Mouse (Mus musculus): ENCODE results near the gene Ifit1bl1. TPM values are rescaled to one million over a fixed set of nuclear protein-coding genes. Genes with fewer than 3 reads are reported as not detected.
A peak's percentile ranks its signal among the peaks of the same experiment; 100 is the strongest.
"Not testable (repeated sequence)": the region's sequence is repeated elsewhere in the genome, so short reads cannot be mapped to it uniquely, and the experiment has no call there.

The Ifit1bl1 gene
- total RNA-seq (2014; rRNA removed) (0.86 and 1.5 TPM in 2 replicates), polyA plus RNA-seq (2015; fragmentation: Nextera tagmentation; extraction: Ambion mirVana) (1.3 and 1.4 TPM in 2 replicates)

DNA sequence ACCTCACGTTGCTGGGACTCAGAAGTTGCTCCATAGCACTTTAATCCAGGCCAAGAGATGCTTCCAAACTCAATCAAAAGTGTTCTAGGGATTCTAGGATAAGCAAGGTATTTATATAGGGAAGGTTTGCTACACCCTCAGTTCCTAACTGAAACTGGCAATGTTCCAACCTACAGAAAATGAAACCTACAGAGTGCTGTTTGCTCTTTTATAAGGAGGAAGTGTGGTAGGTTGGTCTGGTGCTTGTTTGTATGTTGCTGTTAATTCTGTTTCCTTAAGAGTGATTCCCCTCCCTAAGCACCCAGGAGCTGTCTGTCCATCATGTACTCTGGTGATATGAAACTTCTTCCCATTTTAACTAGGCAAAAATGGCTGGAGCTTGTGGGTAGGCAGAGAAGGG, at the start of gene Ifit1bl1:
Gene Ifit1bl1, minus strand, starts transcription at position 69 of the 400 bp plus-strand sequence.
- not testable (repeated sequence) for H3K27me3 ChIP-seq (ENCODE audit: insufficient read depth, low read length); DNase-seq (ENCODE audit: low spot score); H3K4me3 ChIP-seq (ENCODE audit: low read length); H3K9ac ChIP-seq (replicated peaks; ENCODE audit: low read length); H3K4me2 ChIP-seq (ENCODE audit: low read depth, low read length); H3K36me3 ChIP-seq (ENCODE audit: insufficient read depth, low read length); H3K27ac ChIP-seq; H3K4me1 ChIP-seq (ENCODE audit: insufficient read depth, low read length); ATAC-seq; H3K9me3 ChIP-seq (ENCODE audit: low read length)
- 40% methylated on average over 1 of the region's 1 CpGs for WGBS

DNA sequence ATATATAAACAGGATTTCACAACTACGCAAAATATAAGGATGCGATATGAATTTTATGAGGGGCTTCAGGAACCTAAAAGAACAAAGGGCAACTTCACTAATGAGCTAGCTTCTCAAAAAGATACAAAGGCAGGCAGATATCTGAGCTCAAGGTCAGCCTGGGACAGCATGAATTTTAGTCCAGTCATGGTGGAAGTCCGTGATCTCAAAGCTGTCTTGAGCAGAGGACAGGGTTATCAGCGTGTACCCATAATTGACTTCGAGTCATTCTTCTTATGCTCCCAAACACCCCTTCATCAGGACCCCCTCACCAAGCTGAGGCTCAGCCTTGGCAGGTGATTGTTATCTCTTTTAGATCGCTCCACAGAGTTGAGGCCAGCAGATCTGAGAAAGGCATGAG, 49.2 kb upstream of the Ifit1bl1 start:
- Histone ChIP-seq H3K4me1 (ENCODE audit: insufficient read depth, low read length) (no peaks in the 10 kb centered on the region), H3K9me3 (ENCODE audit: low read length) (no peaks in the 10 kb centered on the region), H3K4me2 (ENCODE audit: low read depth, low read length) (no peak overlapping the region), H3K36me3 (ENCODE audit: insufficient read depth, low read length) (no peaks in the 10 kb centered on the region), H3K9ac (replicated peaks; ENCODE audit: low read length) (no peak overlapping the region), H3K27me3 (ENCODE audit: insufficient read depth, low read length) (no peaks in the 10 kb centered on the region), H3K27ac (no peak overlapping the region), H3K4me3 (ENCODE audit: low read length) (no peak overlapping the region)
- DNase-seq (ENCODE audit: low spot score): no peak
- no peak for ATAC-seq
- 93% methylated on average over 6 of the region's 6 CpGs for WGBS
- no peak for TF ChIP-seq CTCF (IDR thresholded peaks at IDR 0.05; ENCODE audit: low read depth)

DNA sequence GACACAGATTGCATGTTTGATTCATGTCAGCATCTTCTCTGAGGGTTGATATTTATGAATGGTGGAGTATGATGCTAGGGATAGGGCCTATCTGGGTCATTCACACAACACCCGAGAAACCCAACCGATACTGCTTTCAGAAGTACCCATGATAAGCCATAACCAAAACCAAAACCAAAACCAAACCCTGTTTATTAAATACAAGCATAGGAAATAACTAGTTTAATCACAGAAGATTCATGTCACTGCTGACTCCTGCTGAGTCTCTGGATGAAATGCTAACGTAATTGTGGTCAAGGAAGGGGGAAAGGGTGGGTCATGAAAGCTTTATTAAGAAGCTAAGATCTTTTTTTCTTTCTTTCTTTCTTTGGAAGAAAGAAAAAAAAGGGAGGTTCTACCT, 48.5 kb upstream of the Ifit1bl1 start:
- no peaks in the 10 kb centered on the region for H3K9me3 ChIP-seq (ENCODE audit: low read length)
- no peak overlapping the region for H3K27ac ChIP-seq
- no peak for TF ChIP-seq CTCF (IDR thresholded peaks at IDR 0.05; ENCODE audit: low read depth)
- no peak for DNase-seq (ENCODE audit: low spot score)
- H3K4me2 ChIP-seq (ENCODE audit: low read depth, low read length): no peak overlapping the region
- H3K4me3 ChIP-seq (ENCODE audit: low read length): no peak overlapping the region
- 84% methylated on average over 3 of the region's 3 CpGs for WGBS
- H3K4me1 ChIP-seq (ENCODE audit: insufficient read depth, low read length): no peaks in the 10 kb centered on the region
- no peaks in the 10 kb centered on the region for H3K36me3 ChIP-seq (ENCODE audit: insufficient read depth, low read length)
- no peak overlapping the region for H3K9ac ChIP-seq (replicated peaks; ENCODE audit: low read length)
- no peak for ATAC-seq
- H3K27me3 ChIP-seq (ENCODE audit: insufficient read depth, low read length): no peaks in the 10 kb centered on the region

DNA sequence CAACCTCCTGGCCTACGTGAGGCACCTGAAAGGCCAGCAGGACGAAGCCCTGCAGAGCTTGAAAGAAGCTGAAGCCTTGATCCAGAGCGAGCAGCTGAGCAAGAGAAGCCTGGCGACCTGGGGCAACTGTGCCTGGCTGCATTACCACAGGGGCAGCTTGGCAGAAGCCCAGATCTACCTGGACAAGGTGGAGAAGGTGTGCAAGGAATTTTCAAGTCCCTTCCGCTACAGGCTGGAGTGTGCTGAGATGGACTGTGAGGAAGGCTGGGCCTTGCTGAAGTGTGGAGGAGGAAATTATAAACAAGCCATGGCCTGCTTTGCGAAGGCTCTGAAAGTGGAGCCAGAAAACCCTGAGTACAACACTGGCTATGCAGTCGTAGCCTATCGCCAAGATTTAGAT, 45.9 kb upstream of the Ifit1bl1 start:
- not testable (repeated sequence) for H3K9ac ChIP-seq (replicated peaks; ENCODE audit: low read length); ATAC-seq; H3K4me3 ChIP-seq (ENCODE audit: low read length); H3K36me3 ChIP-seq (ENCODE audit: insufficient read depth, low read length); H3K4me1 ChIP-seq (ENCODE audit: insufficient read depth, low read length); H3K27me3 ChIP-seq (ENCODE audit: insufficient read depth, low read length); H3K27ac ChIP-seq; H3K4me2 ChIP-seq (ENCODE audit: low read depth, low read length); DNase-seq (ENCODE audit: low spot score); H3K9me3 ChIP-seq (ENCODE audit: low read length)
- 96% methylated on average over 6 of the region's 8 CpGs for WGBS

DNA sequence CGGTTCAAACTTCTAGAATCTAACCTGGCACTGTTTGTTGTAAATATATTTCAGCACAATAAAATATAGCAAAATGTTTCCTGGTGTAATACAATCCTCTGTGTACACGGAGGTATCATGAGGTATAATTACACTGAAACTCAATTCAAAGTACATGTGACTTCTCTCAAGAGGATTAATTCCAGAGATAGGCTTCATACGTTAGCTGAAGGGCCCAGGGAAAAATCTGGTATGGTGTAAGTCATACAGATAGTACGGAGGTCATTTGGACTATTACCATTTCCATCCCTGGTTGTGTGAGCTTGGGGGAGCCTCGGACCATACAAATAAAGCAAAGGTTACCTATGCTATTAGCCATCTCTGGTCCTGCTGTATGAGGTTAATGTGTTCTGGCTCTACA, 40.9 kb upstream of the Ifit1bl1 start:
- Histone ChIP-seq H3K4me1 (ENCODE audit: insufficient read depth, low read length) (no peaks in the 10 kb centered on the region), H3K36me3 (ENCODE audit: insufficient read depth, low read length) (no peaks in the 10 kb centered on the region), H3K9ac (replicated peaks; ENCODE audit: low read length) (no peak overlapping the region), H3K9me3 (ENCODE audit: low read length) (no peaks in the 10 kb centered on the region), H3K4me2 (ENCODE audit: low read depth, low read length) (no peak overlapping the region), H3K27ac (no peak overlapping the region), H3K4me3 (ENCODE audit: low read length) (no peak overlapping the region), H3K27me3 (ENCODE audit: insufficient read depth, low read length) (no peaks in the 10 kb centered on the region)
- no peak for ATAC-seq
- TF ChIP-seq CTCF (IDR thresholded peaks at IDR 0.05; ENCODE audit: low read depth): no peak
- DNase-seq (ENCODE audit: low spot score): no peak
- 83% methylated on average over 5 of the region's 5 CpGs for WGBS

DNA sequence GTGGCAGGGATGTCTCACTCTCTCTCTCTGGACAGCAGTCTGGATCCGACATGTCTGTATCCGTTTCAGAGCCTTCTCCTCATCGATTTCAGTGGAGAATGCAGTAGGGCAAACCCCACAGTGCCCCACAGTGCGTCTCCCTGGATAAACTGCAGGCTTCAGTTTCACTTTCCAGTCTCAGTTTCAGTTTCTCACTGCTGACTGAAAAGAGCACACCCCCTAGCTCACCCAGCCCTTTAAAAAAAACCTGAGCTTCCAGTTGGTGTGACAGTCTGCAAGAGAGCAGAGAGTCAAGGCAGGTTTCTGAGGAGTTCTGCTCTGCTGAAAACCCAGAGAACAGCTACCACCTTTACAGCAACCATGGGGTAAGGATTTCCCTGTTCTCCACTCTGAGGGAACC, 38.9 kb upstream of the Ifit1bl1 start, which contains the start of the genes Ifit1bl2 and Ifit1:
Gene Ifit1bl2, minus strand, starts transcription at position 121 of the 400 bp plus-strand sequence.
Gene Ifit1, plus strand, starts transcription at position 249 of the 400 bp plus-strand sequence.
- Histone ChIP-seq H3K4me1 (ENCODE audit: insufficient read depth, low read length) (no peaks in the 10 kb centered on the region), H3K27ac (no peak within 1 kb of the TSS), H3K9me3 (ENCODE audit: low read length) (no peaks in the 10 kb centered on the region), H3K27me3 (ENCODE audit: insufficient read depth, low read length) (no peaks in the 10 kb centered on the region), H3K36me3 (ENCODE audit: insufficient read depth, low read length) (no peaks in the 10 kb centered on the region), H3K4me3 (ENCODE audit: low read length) (no peak within 1 kb of the TSS), H3K4me2 (ENCODE audit: low read depth, low read length) (peak within 1 kb of the TSS; percentile 18; the same call in 1 of the 2 replicates), H3K9ac (replicated peaks; ENCODE audit: low read length) (no peak within 1 kb of the TSS)
- no peak for ATAC-seq
- TF ChIP-seq CTCF (IDR thresholded peaks at IDR 0.05; ENCODE audit: low read depth): no peak
- 64% methylated on average over 4 of the region's 4 CpGs for WGBS
- DNase-seq (ENCODE audit: low spot score): no peak

DNA sequence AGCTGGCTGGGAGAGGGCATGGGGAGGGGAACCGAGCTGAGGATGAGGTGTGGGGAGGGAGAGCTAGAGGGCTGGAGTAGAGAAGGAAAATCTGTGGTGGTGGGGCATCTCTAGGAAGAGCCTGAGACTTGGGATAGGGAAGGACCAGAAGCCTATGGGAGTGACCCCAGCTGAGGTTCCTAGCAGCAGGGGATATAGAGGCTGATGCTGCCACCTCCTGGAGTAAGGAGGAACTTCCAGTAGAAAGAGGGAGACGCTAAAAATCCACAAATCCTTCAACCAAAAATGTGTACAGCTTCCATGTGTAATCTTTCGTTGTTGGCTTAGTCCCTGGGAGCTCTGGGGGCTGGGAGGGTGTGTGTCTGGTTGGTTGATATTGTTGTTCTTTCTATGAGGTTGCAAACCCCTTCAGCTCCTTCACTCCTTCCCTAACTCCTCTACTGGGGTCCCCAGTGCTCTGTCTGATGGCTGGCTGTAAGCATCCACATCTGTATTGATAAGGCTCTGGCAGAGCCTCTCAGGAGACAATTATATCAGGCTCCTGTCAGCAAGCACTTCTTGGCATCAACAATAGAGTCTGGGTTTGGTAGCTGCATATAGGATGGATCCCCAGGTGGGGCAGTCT, 35.3 kb upstream of the Ifit1bl1 start:
- H3K9ac ChIP-seq (replicated peaks; ENCODE audit: low read length): no peak overlapping the region
- ATAC-seq: peak; percentile 58
- peak; percentile 74 for TF ChIP-seq CTCF (IDR thresholded peaks at IDR 0.05; ENCODE audit: low read depth)
- 13% methylated on average over 3 of the region's 3 CpGs for WGBS
- no peaks in the 10 kb centered on the region for H3K27me3 ChIP-seq (ENCODE audit: insufficient read depth, low read length)
- no peaks in the 10 kb centered on the region for H3K4me1 ChIP-seq (ENCODE audit: insufficient read depth, low read length)
- no peak overlapping the region for H3K4me2 ChIP-seq (ENCODE audit: low read depth, low read length)
- no peak overlapping the region for H3K27ac ChIP-seq
- no peaks in the 10 kb centered on the region for H3K36me3 ChIP-seq (ENCODE audit: insufficient read depth, low read length)
- no peak overlapping the region for H3K4me3 ChIP-seq (ENCODE audit: low read length)
- DNase-seq (ENCODE audit: low spot score): peak; percentile 46
- no peaks in the 10 kb centered on the region for H3K9me3 ChIP-seq (ENCODE audit: low read length)
